Mouse (Mus musculus) layer of hippocampus, adult 6 months (tissue): ENCODE results near the gene Aplnr. TPM values are rescaled to one million over a fixed set of nuclear protein-coding genes. Genes with fewer than 3 reads are reported as not detected.

Source experiments
- long read RNA-seq, 2 experiments: library from polyadenylated mRNA; unstranded; transcript quantifications; one replicate each; pipeline ENCODE4 v2.0.0; 2019 to 2020
- polyA plus RNA-seq: library from polyadenylated mRNA; unstranded; fragments of <200 nt; fragmentation: Nextera tagmentation; gene quantifications from 2 replicates; pipeline ENCODE4 v1.2.3, GENCODE M21; 2021

The Aplnr gene
- polyA plus RNA-seq = 0.08 TPM in 2 replicates
- long read RNA-seq, experiment 1 = 0 reads
- long read RNA-seq, experiment 2, partial matches to known transcripts = 0 of 2 reads
- long read RNA-seq, experiment 2, other reads (novel, unspliced or antisense) = 0 of 2 reads

GRCm38 (mm10) chr2:85136089-85136488 lies at the start of gene Aplnr:
Gene Aplnr (plus strand): TSS chr2:85136225.

Other genes starting within 250 kb of the Aplnr start
- 20.0 and 25.4 TPM in 2 replicates for gene Rtn4rl2, start 249.5 kb upstream of the Aplnr start, polyA plus RNA-seq
- gene Slc43a3, start 199.6 kb upstream of the Aplnr start, polyA plus RNA-seq = 0.73 and 0.92 TPM in 2 replicates
- gene Prg2, start 155.8 kb upstream of the Aplnr start, polyA plus RNA-seq = not detected in 2 replicates
- not detected in 2 replicates for gene Prg3, start 148.0 kb upstream of the Aplnr start, polyA plus RNA-seq
- gene Ssrp1, start 99.0 kb upstream of the Aplnr start, polyA plus RNA-seq = 32.3 and 33.8 TPM in 2 replicates
- 0.38 and 0.70 TPM in 2 replicates for gene P2rx3, start 98.8 kb upstream of the Aplnr start, polyA plus RNA-seq
- gene Tnks1bp1, start 88.2 kb upstream of the Aplnr start, polyA plus RNA-seq = 9.8 and 13.6 TPM in 2 replicates
- 3.9 and 4.0 TPM in 2 replicates for gene Lrrc55, start 61.0 kb downstream of the Aplnr start, polyA plus RNA-seq
- gene Olfr987, start 203.1 kb downstream of the Aplnr start, polyA plus RNA-seq = not detected in 2 replicates
- not detected in 2 replicates for gene Olfr988, start 227.0 kb downstream of the Aplnr start, polyA plus RNA-seq